Mouse (Mus musculus): Measurements from ENCODE around the gene Thra. TPM values are rescaled to one million over a fixed set of nuclear protein-coding genes. Genes with fewer than 3 reads are reported as not detected.

The Thra gene
- total and polyA plus RNA-seq, 2 experiments = 5.5 to 14.9 TPM

DNA sequence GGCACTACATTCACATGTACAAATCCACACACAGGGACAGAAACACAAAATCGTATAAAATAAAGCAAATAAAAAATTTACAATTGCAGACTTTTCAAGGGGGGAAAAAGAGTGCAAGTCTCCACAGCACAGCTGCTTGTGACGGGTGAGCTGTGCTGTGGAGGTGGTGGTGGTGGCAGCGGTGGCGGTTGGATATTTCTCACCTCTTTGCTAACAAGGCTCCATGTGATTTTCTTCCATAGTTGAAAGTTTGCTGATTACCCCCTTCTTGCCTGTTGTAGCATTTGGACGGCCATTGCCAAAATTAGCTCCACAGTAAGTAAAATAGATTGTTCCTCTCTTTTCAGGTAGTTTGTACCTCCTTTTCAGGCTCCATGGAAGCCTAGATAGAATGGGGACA lies 64.2 kb downstream of the Thra start, which contains the start of gene Casc3:
Gene Casc3, plus strand, starts transcription at position 301 of the 400 bp plus-strand sequence.
- WGBS = 93% methylated on average over 5 of the region's 5 CpGs
- Histone ChIP-seq H3K27ac (replicated peaks; ENCODE audit: insufficient read depth, low read depth, low read length) (no peak within 1 kb of the TSS), H3K79me2 (ENCODE audit: control insufficient read depth, insufficient read depth, low read length) (no peaks in the 10 kb centered on the region; the same call in 1 of the 2 replicates), H3K4me3 (ENCODE audit: insufficient read depth, low read depth, low read length) (no peak within 1 kb of the TSS), H3K9ac (ENCODE audit: low read depth, low read length) (no peak within 1 kb of the TSS), H3K27me3 (ENCODE audit: control insufficient read depth, insufficient read depth, low read length) (no peaks in the 10 kb centered on the region), H3K36me3 (ENCODE audit: control insufficient read depth, insufficient read depth, low read length) (peaks cover 56% of the 10 kb centered on the region), H3K4me1 (ENCODE audit: control insufficient read depth, insufficient read depth, low read length) (peaks cover 2% of the 10 kb centered on the region; the same call in 1 of the 2 replicates)
- no peak for TF ChIP-seq CTCF (IDR thresholded peaks at IDR 0.05; ENCODE audit: low read depth, low read length)
- TF ChIP-seq POLR2A (IDR thresholded peaks at IDR 0.05; ENCODE audit: extremely low read depth, insufficient read depth, low read length) = no peak
- DNase-seq (ENCODE audit: extremely low read depth, low read depth, low spot score) = no peak

DNA sequence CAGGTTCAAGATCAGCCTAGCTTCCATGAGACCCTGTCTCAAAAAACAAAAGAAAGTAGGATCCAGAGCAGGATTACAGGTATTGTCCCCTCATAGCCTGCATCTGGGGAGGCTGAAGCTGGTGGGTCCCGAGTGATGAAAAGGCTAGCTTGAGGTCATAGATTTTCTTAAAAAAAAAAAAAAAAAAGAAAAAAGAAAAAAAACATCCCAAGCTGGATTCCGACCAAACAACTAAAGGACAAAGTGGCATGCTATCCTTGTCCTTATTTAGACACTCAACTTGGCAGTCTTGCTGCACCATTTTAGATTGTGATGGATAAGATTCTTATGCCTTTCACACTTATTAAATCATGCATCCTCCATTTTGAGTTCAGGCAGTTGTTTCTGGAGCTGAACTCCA lies 68.0 kb downstream of the Thra start:
- WGBS = 86% methylated on average over 2 of the region's 2 CpGs
- Histone ChIP-seq H3K4me3 (ENCODE audit: insufficient read depth, low read depth, low read length) (no peak overlapping the region), H3K36me3 (ENCODE audit: control insufficient read depth, insufficient read depth, low read length) (peaks cover 44% of the 10 kb centered on the region), H3K4me1 (ENCODE audit: control insufficient read depth, insufficient read depth, low read length) (peaks cover 7% of the 10 kb centered on the region; the same call in 1 of the 2 replicates), H3K79me2 (ENCODE audit: control insufficient read depth, insufficient read depth, low read length) (peaks cover 4% of the 10 kb centered on the region; the same call in 1 of the 2 replicates), H3K27ac (replicated peaks; ENCODE audit: insufficient read depth, low read depth, low read length) (no peak overlapping the region), H3K9ac (ENCODE audit: low read depth, low read length) (no peak overlapping the region), H3K27me3 (ENCODE audit: control insufficient read depth, insufficient read depth, low read length) (no peaks in the 10 kb centered on the region)
- TF ChIP-seq POLR2A (IDR thresholded peaks at IDR 0.05; ENCODE audit: extremely low read depth, insufficient read depth, low read length) (no peak), CTCF (IDR thresholded peaks at IDR 0.05; ENCODE audit: low read depth, low read length) (no peak)
- DNase-seq (ENCODE audit: extremely low read depth, low read depth, low spot score) = no peak

DNA sequence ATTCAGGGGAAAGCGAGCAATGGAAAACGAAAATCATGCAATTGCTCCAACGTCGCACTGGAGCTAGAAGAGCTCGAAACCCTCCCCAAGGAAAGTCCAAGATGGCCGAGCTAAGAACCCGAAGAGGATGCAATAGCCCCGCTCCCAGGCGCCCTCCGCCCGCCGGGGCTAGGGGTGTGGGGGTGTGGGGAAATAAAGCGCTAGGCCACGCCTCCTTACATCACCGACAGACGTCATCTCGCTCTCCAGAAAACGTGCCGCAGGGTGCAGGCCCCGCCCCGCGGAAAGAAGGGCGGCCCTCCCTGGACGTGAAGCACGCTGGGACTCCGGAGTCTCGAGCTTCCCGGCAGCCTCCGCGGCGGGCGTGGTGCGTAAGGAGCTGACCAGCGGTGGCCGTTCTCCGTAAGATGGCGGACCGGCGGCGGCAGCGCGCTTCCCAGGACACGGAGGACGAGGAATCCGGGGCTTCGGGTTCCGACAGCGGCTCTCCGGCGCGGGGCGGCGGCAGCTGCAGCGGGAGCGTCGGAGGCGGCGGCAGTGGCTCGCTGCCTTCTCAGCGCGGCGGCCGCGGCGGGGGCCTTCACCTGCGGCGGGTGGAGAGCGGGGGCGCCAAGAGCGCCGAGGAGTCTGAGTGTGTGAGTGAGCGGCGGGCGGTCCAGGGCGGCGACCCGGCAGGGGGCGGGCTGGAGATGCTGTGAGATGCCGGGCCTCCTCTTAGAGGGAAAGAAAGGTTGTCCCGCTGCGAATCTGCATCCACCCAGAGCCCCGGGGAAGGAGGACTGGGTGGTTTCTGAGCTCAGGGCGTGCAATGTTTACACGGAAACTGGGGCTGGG lies 69.2 kb downstream of the Thra start:
- H3K79me2 ChIP-seq (ENCODE audit: control insufficient read depth, insufficient read depth, low read length) = peaks cover 4% of the 10 kb centered on the region; the same call in 1 of the 2 replicates
- 2% methylated on average over 78 of the region's 84 CpGs for WGBS
- peak; percentile 24; the same call in 1 of the 2 replicates for TF ChIP-seq CTCF (IDR thresholded peaks at IDR 0.05; ENCODE audit: low read depth, low read length)
- TF ChIP-seq POLR2A (IDR thresholded peaks at IDR 0.05; ENCODE audit: extremely low read depth, insufficient read depth, low read length) = peak; percentile 40
- peaks cover 7% of the 10 kb centered on the region; the same call in 1 of the 2 replicates for H3K4me1 ChIP-seq (ENCODE audit: control insufficient read depth, insufficient read depth, low read length)
- H3K27me3 ChIP-seq (ENCODE audit: control insufficient read depth, insufficient read depth, low read length) = no peaks in the 10 kb centered on the region
- peak overlapping the region; percentile 89 for H3K27ac ChIP-seq (replicated peaks; ENCODE audit: insufficient read depth, low read depth, low read length)
- DNase-seq (ENCODE audit: extremely low read depth, low read depth, low spot score) = peak; percentile 90
- H3K4me3 ChIP-seq (ENCODE audit: insufficient read depth, low read depth, low read length) = peak overlapping the region; percentile 91
- peak overlapping the region; percentile 98 for H3K9ac ChIP-seq (ENCODE audit: low read depth, low read length)
- peaks cover 39% of the 10 kb centered on the region for H3K36me3 ChIP-seq (ENCODE audit: control insufficient read depth, insufficient read depth, low read length)

DNA sequence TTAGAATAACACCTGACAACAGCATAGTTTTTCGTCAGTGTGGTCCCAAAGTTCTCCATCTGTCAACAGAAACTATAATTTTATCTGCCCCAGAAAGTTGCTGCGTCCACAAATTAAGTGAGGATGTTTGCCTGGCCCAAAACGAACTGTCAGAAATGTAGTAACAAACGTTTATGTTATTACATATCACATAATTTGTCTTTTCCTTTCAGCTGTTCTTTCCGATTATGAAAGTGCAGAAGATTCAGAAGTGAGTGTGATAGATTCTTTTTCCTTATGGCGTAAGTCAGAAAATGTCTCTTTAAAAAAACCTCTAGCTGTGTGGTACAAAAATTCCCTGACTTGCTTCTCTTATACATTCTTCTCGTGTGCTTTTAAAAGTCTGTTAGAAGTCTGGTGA lies 70.2 kb downstream of the Thra start:
- no peak for DNase-seq (ENCODE audit: extremely low read depth, low read depth, low spot score)
- no peaks in the 10 kb centered on the region for H3K27me3 ChIP-seq (ENCODE audit: control insufficient read depth, insufficient read depth, low read length)
- H3K4me3 ChIP-seq (ENCODE audit: insufficient read depth, low read depth, low read length) = peak overlapping the region; percentile 91; the same call in 1 of the 2 replicates
- peaks cover 7% of the 10 kb centered on the region; the same call in 1 of the 2 replicates for H3K4me1 ChIP-seq (ENCODE audit: control insufficient read depth, insufficient read depth, low read length)
- peaks cover 7% of the 10 kb centered on the region; the same call in 1 of the 2 replicates for H3K79me2 ChIP-seq (ENCODE audit: control insufficient read depth, insufficient read depth, low read length)
- no peak overlapping the region; the same call in 1 of the 2 replicates for H3K9ac ChIP-seq (ENCODE audit: low read depth, low read length)
- TF ChIP-seq CTCF (IDR thresholded peaks at IDR 0.05; ENCODE audit: low read depth, low read length) = no peak
- no peak for TF ChIP-seq POLR2A (IDR thresholded peaks at IDR 0.05; ENCODE audit: extremely low read depth, insufficient read depth, low read length)
- H3K36me3 ChIP-seq (ENCODE audit: control insufficient read depth, insufficient read depth, low read length) = peaks cover 37% of the 10 kb centered on the region
- H3K27ac ChIP-seq (replicated peaks; ENCODE audit: insufficient read depth, low read depth, low read length) = no peak overlapping the region
- WGBS = 51% methylated on average over 7 of the region's 7 CpGs

DNA sequence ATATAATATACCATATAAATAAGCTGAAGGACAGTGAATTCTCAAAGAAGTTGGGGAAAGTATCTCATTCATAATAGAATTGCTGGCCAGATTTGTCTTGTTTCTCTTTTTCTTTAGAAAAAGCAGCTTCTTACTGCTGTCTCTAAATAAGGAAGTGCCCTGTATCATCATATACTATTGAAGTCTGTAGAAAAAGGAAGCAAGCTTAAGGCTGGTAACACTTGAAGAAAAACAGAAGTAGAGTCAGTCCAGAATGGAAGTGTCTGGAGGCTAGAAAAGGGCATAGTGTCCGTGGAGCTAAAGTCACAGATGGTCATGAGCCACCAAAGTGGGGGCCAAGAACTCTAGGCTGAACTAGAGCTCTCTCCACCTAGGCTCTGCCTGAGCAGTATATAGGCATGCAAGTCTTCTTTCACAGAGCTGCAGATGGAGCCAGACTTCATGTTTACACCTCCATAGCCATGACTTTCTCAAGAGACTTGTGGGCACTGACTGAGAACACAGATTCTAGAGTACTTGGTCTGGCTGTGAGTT lies 76.3 kb downstream of the Thra start:
- WGBS = 91% methylated on average over 1 of the region's 1 CpGs
- peak; percentile 28 for DNase-seq (ENCODE audit: extremely low read depth, low read depth, low spot score)
- Histone ChIP-seq H3K9ac (ENCODE audit: low read depth, low read length) (no peak overlapping the region), H3K4me1 (ENCODE audit: control insufficient read depth, insufficient read depth, low read length) (no peaks in the 10 kb centered on the region), H3K36me3 (ENCODE audit: control insufficient read depth, insufficient read depth, low read length) (peaks cover 41% of the 10 kb centered on the region), H3K27me3 (ENCODE audit: control insufficient read depth, insufficient read depth, low read length) (no peaks in the 10 kb centered on the region), H3K27ac (replicated peaks; ENCODE audit: insufficient read depth, low read depth, low read length) (0 out of 2 replicates have a peak overlapping the region, but pooled peaks have one; percentile 16), H3K79me2 (ENCODE audit: control insufficient read depth, insufficient read depth, low read length) (peaks cover 8% of the 10 kb centered on the region; the same call in 1 of the 2 replicates), H3K4me3 (ENCODE audit: insufficient read depth, low read depth, low read length) (no peak overlapping the region)
- no peak for TF ChIP-seq POLR2A (IDR thresholded peaks at IDR 0.05; ENCODE audit: extremely low read depth, insufficient read depth, low read length)
- no peak for TF ChIP-seq CTCF (IDR thresholded peaks at IDR 0.05; ENCODE audit: low read depth, low read length)

Other genes with a start within 250 kb of the Thra start
- gene Ikzf3, start 194.6 kb upstream of the Thra start, total RNA-seq (2014; rRNA removed) = 0.37 and 0.60 TPM in 2 replicates
- gene Ikzf3, start 194.6 kb upstream of the Thra start, polyA plus RNA-seq (2012; rRNA removed) = 0.82 and 1.1 TPM in 2 replicates
- gene Zpbp2, start 189.5 kb upstream of the Thra start, total RNA-seq (2014; rRNA removed) = 0.28 and 0.94 TPM in 2 replicates
- gene Zpbp2, start 189.5 kb upstream of the Thra start, polyA plus RNA-seq (2012; rRNA removed) = 0.09 TPM in 1 of 2 replicates, not detected in the other
- gene Ormdl3, start 153.3 kb upstream of the Thra start, total RNA-seq (2014; rRNA removed) = 48.3 and 62.0 TPM in 2 replicates
- gene Ormdl3, start 153.3 kb upstream of the Thra start, polyA plus RNA-seq (2012; rRNA removed) = 119 and 166 TPM in 2 replicates
- gene Lrrc3c, start 142.3 kb upstream of the Thra start, total RNA-seq (2014; rRNA removed) = not detected in 2 replicates
- gene Lrrc3c, start 142.3 kb upstream of the Thra start, polyA plus RNA-seq (2012; rRNA removed) = not detected in 2 replicates
- gene Gm12355, start 115.0 kb upstream of the Thra start, total RNA-seq (2014; rRNA removed) = not detected in 2 replicates
- gene Gm12355, start 115.0 kb upstream of the Thra start, polyA plus RNA-seq (2012; rRNA removed) = not detected in 2 replicates
- gene Gsdma3, start 114.3 kb upstream of the Thra start, total RNA-seq (2014; rRNA removed) = not detected in 2 replicates
- not detected in 2 replicates for gene Gsdma3, start 114.3 kb upstream of the Thra start, polyA plus RNA-seq (2012; rRNA removed)
- not detected in 2 replicates for gene Gsdma2, start 93.9 kb upstream of the Thra start, total RNA-seq (2014; rRNA removed)
- gene Gsdma2, start 93.9 kb upstream of the Thra start, polyA plus RNA-seq (2012; rRNA removed) = not detected in 2 replicates
- gene Gsdma, start 76.3 kb upstream of the Thra start, total RNA-seq (2014; rRNA removed) = not detected in 2 replicates
- not detected in 2 replicates for gene Gsdma, start 76.3 kb upstream of the Thra start, polyA plus RNA-seq (2012; rRNA removed)
- gene Psmd3, start 58.1 kb upstream of the Thra start, total RNA-seq (2014; rRNA removed) = 54.6 and 69.7 TPM in 2 replicates
- gene Psmd3, start 58.1 kb upstream of the Thra start, polyA plus RNA-seq (2012; rRNA removed) = 158 TPM in 2 replicates
- not detected in 2 replicates for gene Csf3, start 39.4 kb upstream of the Thra start, total RNA-seq (2014; rRNA removed)
- 0.07 TPM in 1 of 2 replicates, not detected in the other for gene Csf3, start 39.4 kb upstream of the Thra start, polyA plus RNA-seq (2012; rRNA removed)
- 3.9 and 6.2 TPM in 2 replicates for gene Med24, start 11.2 kb upstream of the Thra start, total RNA-seq (2014; rRNA removed)
- gene Med24, start 11.2 kb upstream of the Thra start, polyA plus RNA-seq (2012; rRNA removed) = 16.2 and 23.2 TPM in 2 replicates
- gene Nr1d1, start 34.7 kb downstream of the Thra start, total RNA-seq (2014; rRNA removed) = 19.0 and 45.4 TPM in 2 replicates
- 75.4 and 106 TPM in 2 replicates for gene Nr1d1, start 34.7 kb downstream of the Thra start, polyA plus RNA-seq (2012; rRNA removed)
- 15.5 and 17.7 TPM in 2 replicates for gene Msl1, start 54.9 kb downstream of the Thra start, total RNA-seq (2014; rRNA removed)
- gene Msl1, start 54.9 kb downstream of the Thra start, polyA plus RNA-seq (2012; rRNA removed) = 17.0 and 17.2 TPM in 2 replicates
- 3.6 and 6.6 TPM in 2 replicates for gene Casc3, start 64.3 kb downstream of the Thra start, total RNA-seq (2014; rRNA removed)
- 11.2 and 12.5 TPM in 2 replicates for gene Casc3, start 64.3 kb downstream of the Thra start, polyA plus RNA-seq (2012; rRNA removed)
- gene Rapgefl1, start 96.1 kb downstream of the Thra start, total RNA-seq (2014; rRNA removed) = 0.13 and 0.18 TPM in 2 replicates
- 1.4 and 1.9 TPM in 2 replicates for gene Rapgefl1, start 96.1 kb downstream of the Thra start, polyA plus RNA-seq (2012; rRNA removed)
- 1.5 and 1.9 TPM in 2 replicates for gene Wipf2, start 123.0 kb downstream of the Thra start, total RNA-seq (2014; rRNA removed)
- gene Wipf2, start 123.0 kb downstream of the Thra start, polyA plus RNA-seq (2012; rRNA removed) = 3.1 TPM in 2 replicates
- 0.09 and 0.20 TPM in 2 replicates for gene Cdc6, start 167.2 kb downstream of the Thra start, total RNA-seq (2014; rRNA removed)
- gene Cdc6, start 167.2 kb downstream of the Thra start, polyA plus RNA-seq (2012; rRNA removed) = 0.07 TPM in 1 of 2 replicates, not detected in the other
- gene Rara, start 187.2 kb downstream of the Thra start, total RNA-seq (2014; rRNA removed) = 3.7 and 4.5 TPM in 2 replicates
- gene Rara, start 187.2 kb downstream of the Thra start, polyA plus RNA-seq (2012; rRNA removed) = 14.1 and 14.6 TPM in 2 replicates
- gene Gjd3, start 242.4 kb downstream of the Thra start, total RNA-seq (2014; rRNA removed) = not detected in 2 replicates
- 0.11 TPM in 1 of 2 replicates, not detected in the other for gene Gjd3, start 242.4 kb downstream of the Thra start, polyA plus RNA-seq (2012; rRNA removed)